Mouse (Mus musculus) myocyte (in vitro differentiated cells): ENCODE results near the gene Card6.

Experiments
- CEBPB ChIP-seq: IDR thresholded peaks from 2 replicates; pipeline ENCODE4 v1.6.1; 2011; ENCODE audit warnings: mild to moderate bottlenecking, moderate library complexity; ENCODE audit not compliant: poor library complexity, insufficient read depth, severe bottlenecking
- E2F4 ChIP-seq: IDR thresholded peaks from one replicate; pipeline ENCODE4 v1.6.1; 2011; ENCODE audit warnings: mild to moderate bottlenecking, control low read depth, moderate library complexity; ENCODE audit not compliant: insufficient read depth
- MAX ChIP-seq: IDR thresholded peaks from one replicate; pipeline ENCODE4 v1.6.1; 2011; ENCODE audit warnings: low read depth, mild to moderate bottlenecking, control low read depth
- MYOD1 ChIP-seq, 3 experiments: IDR thresholded peaks; one replicate each; pipeline ENCODE4 v1.6.1; 2011; ENCODE audit warnings: control low read depth in 2 of 3, low read depth in 2 of 3, mild to moderate bottlenecking in 2 of 3, moderate library complexity in 1 of 3; ENCODE audit not compliant: insufficient read length in 2 of 3, control insufficient read depth in 1 of 3
- MYOG ChIP-seq, 3 experiments: IDR thresholded peaks; one replicate each; pipeline ENCODE4 v1.6.1; 2011; ENCODE audit warnings: control low read depth in 2 of 3, low read depth in 2 of 3, mild to moderate bottlenecking in 2 of 3; ENCODE audit not compliant: insufficient read length in 2 of 3, control insufficient read depth in 1 of 3, insufficient read depth in 1 of 3
- POLR2A ChIP-seq: IDR thresholded peaks from one replicate; pipeline ENCODE4 v1.6.1; 2011; ENCODE audit warnings: low read depth, mild to moderate bottlenecking, control low read depth, moderate library complexity; ENCODE audit not compliant: insufficient read length
- POLR2AphosphoS2 ChIP-seq: IDR thresholded peaks from one replicate; pipeline ENCODE4 v1.6.1; 2011; ENCODE audit warnings: low read depth, control low read depth; ENCODE audit not compliant: insufficient read length
- REST ChIP-seq: IDR thresholded peaks from one replicate; pipeline ENCODE4 v1.6.1; 2011; ENCODE audit warnings: mild to moderate bottlenecking, control low read depth, moderate library complexity; ENCODE audit not compliant: insufficient read depth, insufficient read length
- SRF ChIP-seq: IDR thresholded peaks from one replicate; pipeline ENCODE4 v1.6.1; 2011; ENCODE audit warnings: low read depth; ENCODE audit not compliant: control insufficient read depth, insufficient read length
- TCF12 ChIP-seq: IDR thresholded peaks from one replicate; pipeline ENCODE4 v1.6.1; 2011; ENCODE audit warnings: mild to moderate bottlenecking, control low read depth; ENCODE audit not compliant: poor library complexity, insufficient read depth, severe bottlenecking
- TCF3 ChIP-seq: IDR thresholded peaks from one replicate; pipeline ENCODE4 v1.6.1; 2011; ENCODE audit warnings: low read depth, control low read depth; ENCODE audit not compliant: insufficient read length
- USF1 ChIP-seq: IDR thresholded peaks from one replicate; pipeline ENCODE4 v1.6.1; 2011; ENCODE audit warnings: low read depth, mild to moderate bottlenecking, control low read depth, moderate library complexity

GRCm38 (mm10) chr15:5145196-5145945 lies 37.0 kb upstream of the Card6 start:
- no peak for TF ChIP-seq CEBPB
- no peak for TF ChIP-seq POLR2A
- TF ChIP-seq POLR2AphosphoS2: no peak
- no peak for TF ChIP-seq TCF3
- TF ChIP-seq USF1: no peak
- no peak for TF ChIP-seq MAX
- no peak for TF ChIP-seq SRF
- TF ChIP-seq E2F4: no peak
- no peak for TF ChIP-seq MYOG (IDR thresholded peaks at IDR 0.05; ENCODE audit: control insufficient read depth in 1 of 3, insufficient read depth in 1 of 3, insufficient read length in 2 of 3, low read depth in 2 of 3)
- TF ChIP-seq TCF12: no peak
- TF ChIP-seq REST: no peak
- no peak for TF ChIP-seq MYOD1 (IDR thresholded peaks at IDR 0.05; ENCODE audit: control insufficient read depth in 1 of 3, insufficient read length in 2 of 3, low read depth in 2 of 3)
